Mouse (Mus musculus): ENCODE measurements around the gene Crispld2. TPM values are rescaled to one million over a fixed set of nuclear protein-coding genes. Genes with fewer than 3 reads are reported as not detected.

Crispld2 gene
- polyA plus RNA-seq, 1 experiment from 2014 or later, result 0.36 TPM

GRCm38 (mm10) chr8:119986174-119986573 is 6.1 kb upstream of the Crispld2 start:
- WGBS, result 73% methylated on average over 5 of the region's 5 CpGs

GRCm38 (mm10) chr8:119988087-119988486 is 4.2 kb upstream of the Crispld2 start:
- Histone ChIP-seq H3K4me2 (ENCODE audit: low read depth, low read length) (no peak overlapping the region), H3K27me3 (ENCODE audit: control insufficient read depth, insufficient read depth, low read length) (peaks cover 4% of the 10 kb centered on the region; the same call in 1 of the 2 replicates), H3K27ac (ENCODE audit: low read depth, low read length) (no peak overlapping the region), H3K9ac (replicated peaks; ENCODE audit: low read depth, low read length) (no peak overlapping the region), H3K9me3 (ENCODE audit: control insufficient read depth, low read length) (no peaks in the 10 kb centered on the region), H3K36me3 (ENCODE audit: control insufficient read depth, insufficient read depth, low read length) (no peaks in the 10 kb centered on the region), H3K4me3 (ENCODE audit: low read depth, low read length) (no peak overlapping the region), H3K4me1 (ENCODE audit: control insufficient read depth, insufficient read depth, low read length) (0 out of 2 replicates have a peak, but pooled peaks cover 3% of the 10 kb centered on the region)
- ATAC-seq (ENCODE audit: low read depth), result no peak
- 69% methylated on average over 15 of the region's 15 CpGs for WGBS

More at GRCm38 (mm10) chr8:119986174-119986573, 6.1 kb upstream of the Crispld2 start:
- no peak for ATAC-seq (ENCODE audit: low read depth)
- Histone ChIP-seq H3K36me3 (ENCODE audit: control insufficient read depth, insufficient read depth, low read length) (no peaks in the 10 kb centered on the region), H3K27me3 (ENCODE audit: control insufficient read depth, insufficient read depth, low read length) (no peaks in the 10 kb centered on the region), H3K9ac (replicated peaks; ENCODE audit: low read depth, low read length) (no peak overlapping the region), H3K9me3 (ENCODE audit: control insufficient read depth, low read length) (no peaks in the 10 kb centered on the region), H3K27ac (ENCODE audit: low read depth, low read length) (no peak overlapping the region), H3K4me1 (ENCODE audit: control insufficient read depth, insufficient read depth, low read length) (no peaks in the 10 kb centered on the region), H3K4me2 (ENCODE audit: low read depth, low read length) (no peak overlapping the region), H3K4me3 (ENCODE audit: low read depth, low read length) (no peak overlapping the region)

- H3K4me3 ChIP-seq (ENCODE audit: low read depth, low read length), result no peak overlapping the region
- H3K36me3 ChIP-seq (ENCODE audit: control insufficient read depth, insufficient read depth, low read length), result no peaks in the 10 kb centered on the region
- H3K27me3 ChIP-seq (ENCODE audit: control insufficient read depth, insufficient read depth, low read length), result peaks cover 4% of the 10 kb centered on the region; the same call in 1 of the 2 replicates
- H3K4me1 ChIP-seq (ENCODE audit: control insufficient read depth, insufficient read depth, low read length), result 0 out of 2 replicates have a peak, but pooled peaks cover 3% of the 10 kb centered on the region
- H3K27ac ChIP-seq (ENCODE audit: low read depth, low read length), result no peak overlapping the region
- WGBS, result 64% methylated on average over 7 of the region's 7 CpGs
- ATAC-seq (ENCODE audit: low read depth), result no peak
- H3K4me2 ChIP-seq (ENCODE audit: low read depth, low read length), result no peak overlapping the region
- H3K9ac ChIP-seq (replicated peaks; ENCODE audit: low read depth, low read length), result no peak overlapping the region
- H3K9me3 ChIP-seq (ENCODE audit: control insufficient read depth, low read length), result no peaks in the 10 kb centered on the region
Measured at GRCm38 (mm10) chr8:119994114-119994513, 1.9 kb downstream of the Crispld2 start.

- 67% methylated on average over 6 of the region's 6 CpGs for WGBS
- Histone ChIP-seq H3K27ac (ENCODE audit: low read depth, low read length) (no peak overlapping the region), H3K4me1 (ENCODE audit: control insufficient read depth, insufficient read depth, low read length) (0 out of 2 replicates have a peak, but pooled peaks cover 3% of the 10 kb centered on the region), H3K36me3 (ENCODE audit: control insufficient read depth, insufficient read depth, low read length) (no peaks in the 10 kb centered on the region), H3K9me3 (ENCODE audit: control insufficient read depth, low read length) (no peaks in the 10 kb centered on the region), H3K4me3 (ENCODE audit: low read depth, low read length) (no peak overlapping the region), H3K4me2 (ENCODE audit: low read depth, low read length) (no peak overlapping the region), H3K9ac (replicated peaks; ENCODE audit: low read depth, low read length) (no peak overlapping the region), H3K27me3 (ENCODE audit: control insufficient read depth, insufficient read depth, low read length) (peaks cover 4% of the 10 kb centered on the region; the same call in 1 of the 2 replicates)
- ATAC-seq (ENCODE audit: low read depth), result no peak
Measured at GRCm38 (mm10) chr8:119994556-119994955, 2.3 kb downstream of the Crispld2 start.

GRCm38 (mm10) chr8:119997266-119997665 is 5.0 kb downstream of the Crispld2 start:
- Histone ChIP-seq H3K4me3 (ENCODE audit: low read depth, low read length) (no peak overlapping the region), H3K9ac (replicated peaks; ENCODE audit: low read depth, low read length) (no peak overlapping the region), H3K9me3 (ENCODE audit: control insufficient read depth, low read length) (no peaks in the 10 kb centered on the region), H3K36me3 (ENCODE audit: control insufficient read depth, insufficient read depth, low read length) (no peaks in the 10 kb centered on the region), H3K27ac (ENCODE audit: low read depth, low read length) (no peak overlapping the region), H3K27me3 (ENCODE audit: control insufficient read depth, insufficient read depth, low read length) (no peaks in the 10 kb centered on the region; the same call in 1 of the 2 replicates), H3K4me2 (ENCODE audit: low read depth, low read length) (no peak overlapping the region), H3K4me1 (ENCODE audit: control insufficient read depth, insufficient read depth, low read length) (0 out of 2 replicates have a peak, but pooled peaks cover 3% of the 10 kb centered on the region)
- no peak for ATAC-seq (ENCODE audit: low read depth)
- WGBS, result 89% methylated on average over 4 of the region's 4 CpGs

- 74% methylated on average over 8 of the region's 8 CpGs for WGBS
- no peak overlapping the region for H3K4me2 ChIP-seq (ENCODE audit: low read depth, low read length)
- no peak overlapping the region for H3K27ac ChIP-seq (ENCODE audit: low read depth, low read length)
- no peaks in the 10 kb centered on the region for H3K4me1 ChIP-seq (ENCODE audit: control insufficient read depth, insufficient read depth, low read length)
- no peak overlapping the region for H3K9ac ChIP-seq (replicated peaks; ENCODE audit: low read depth, low read length)
- H3K9me3 ChIP-seq (ENCODE audit: control insufficient read depth, low read length), result no peaks in the 10 kb centered on the region
- ATAC-seq (ENCODE audit: low read depth), result no peak
- H3K27me3 ChIP-seq (ENCODE audit: control insufficient read depth, insufficient read depth, low read length), result no peaks in the 10 kb centered on the region
- no peak overlapping the region for H3K4me3 ChIP-seq (ENCODE audit: low read depth, low read length)
- H3K36me3 ChIP-seq (ENCODE audit: control insufficient read depth, insufficient read depth, low read length), result no peaks in the 10 kb centered on the region
Measured at GRCm38 (mm10) chr8:120000461-120000860, 8.2 kb downstream of the Crispld2 start.

GRCm38 (mm10) chr8:120001712-120002111 is 9.5 kb downstream of the Crispld2 start:
- no peak overlapping the region for H3K27ac ChIP-seq (ENCODE audit: low read depth, low read length)
- H3K27me3 ChIP-seq (ENCODE audit: control insufficient read depth, insufficient read depth, low read length), result no peaks in the 10 kb centered on the region
- no peak overlapping the region for H3K4me3 ChIP-seq (ENCODE audit: low read depth, low read length)
- H3K4me1 ChIP-seq (ENCODE audit: control insufficient read depth, insufficient read depth, low read length), result no peaks in the 10 kb centered on the region
- H3K36me3 ChIP-seq (ENCODE audit: control insufficient read depth, insufficient read depth, low read length), result no peaks in the 10 kb centered on the region
- no peaks in the 10 kb centered on the region for H3K9me3 ChIP-seq (ENCODE audit: control insufficient read depth, low read length)
- H3K4me2 ChIP-seq (ENCODE audit: low read depth, low read length), result no peak overlapping the region
- WGBS, result 65% methylated on average over 7 of the region's 7 CpGs
- no peak for ATAC-seq (ENCODE audit: low read depth)
- no peak overlapping the region for H3K9ac ChIP-seq (replicated peaks; ENCODE audit: low read depth, low read length)

- Histone ChIP-seq H3K4me1 (ENCODE audit: control insufficient read depth, insufficient read depth, low read length) (no peaks in the 10 kb centered on the region), H3K9ac (replicated peaks; ENCODE audit: low read depth, low read length) (no peak overlapping the region), H3K4me3 (ENCODE audit: low read depth, low read length) (no peak overlapping the region), H3K9me3 (ENCODE audit: control insufficient read depth, low read length) (no peaks in the 10 kb centered on the region), H3K27ac (ENCODE audit: low read depth, low read length) (no peak overlapping the region), H3K4me2 (ENCODE audit: low read depth, low read length) (no peak overlapping the region), H3K36me3 (ENCODE audit: control insufficient read depth, insufficient read depth, low read length) (no peaks in the 10 kb centered on the region), H3K27me3 (ENCODE audit: control insufficient read depth, insufficient read depth, low read length) (no peaks in the 10 kb centered on the region)
- 66% methylated on average over 9 of the region's 9 CpGs for WGBS
- no peak for ATAC-seq (ENCODE audit: low read depth)
Measured at GRCm38 (mm10) chr8:120002348-120002747, 10.1 kb downstream of the Crispld2 start.

- H3K9me3 ChIP-seq (ENCODE audit: control insufficient read depth, low read length), result no peaks in the 10 kb centered on the region
- WGBS, result 33% methylated on average over 14 of the region's 14 CpGs
- no peak overlapping the region for H3K27ac ChIP-seq (ENCODE audit: low read depth, low read length)
- no peak for ATAC-seq (ENCODE audit: low read depth)
- H3K4me1 ChIP-seq (ENCODE audit: control insufficient read depth, insufficient read depth, low read length), result no peaks in the 10 kb centered on the region
- H3K4me3 ChIP-seq (ENCODE audit: low read depth, low read length), result no peak overlapping the region
- no peaks in the 10 kb centered on the region for H3K27me3 ChIP-seq (ENCODE audit: control insufficient read depth, insufficient read depth, low read length)
- H3K4me2 ChIP-seq (ENCODE audit: low read depth, low read length), result no peak overlapping the region
- H3K36me3 ChIP-seq (ENCODE audit: control insufficient read depth, insufficient read depth, low read length), result no peaks in the 10 kb centered on the region
- no peak overlapping the region for H3K9ac ChIP-seq (replicated peaks; ENCODE audit: low read depth, low read length)
Measured at GRCm38 (mm10) chr8:120004154-120004702, 12.0 kb downstream of the Crispld2 start.
